Mouse (Mus musculus) left cerebral cortex, adult 9 months (tissue): ENCODE results near the gene Cd209c.

Experiments used
- DNase-seq, 2 experiments: peaks; one replicate each; pipeline ENCODE4 v3.0.0; 2022; ENCODE audit warnings: low spot score in 2 of 2

Gene Cd209c

GRCm38 (mm10) chr8:3954646-3955045 is at the start of gene Cd209c:
Gene Cd209c, minus strand, starts transcription at chr8:3954746.
- no peak for DNase-seq

GRCm38 (mm10) chr8:3994219-3994618 is 39.7 kb upstream of the Cd209c start:
- DNase-seq: no peak

- DNase-seq: no peak
Observed at GRCm38 (mm10) chr8:3956037-3956436, 1.5 kb upstream of the Cd209c start.

- no peak for DNase-seq
Observed at GRCm38 (mm10) chr8:3940023-3940422, 14.5 kb downstream of the Cd209c start.

GRCm38 (mm10) chr8:3926744-3927143 is 27.8 kb downstream of the Cd209c start, which contains the start of gene Cd209b:
Gene Cd209b, minus strand, starts transcription at chr8:3926844.
- no peak for DNase-seq
